Mouse (Mus musculus): ENCODE measurements around the gene Nck2. TPM values are rescaled to one million over a fixed set of nuclear protein-coding genes. Genes with fewer than 3 reads are reported as not detected.

Nck2 gene
- total RNA-seq, 1 experiment from 2014 or later = 16.6 TPM

GRCm38 (mm10) chr1:43465957-43466624, 21.7 kb downstream of the Nck2 start:
- ATAC-seq (replicated peaks; ENCODE audit: low read depth, poor library complexity, severe bottlenecking) = peak; percentile 13; the same call in 1 of the 2 replicates

GRCm38 (mm10) chr1:43467656-43468055, 23.3 kb downstream of the Nck2 start:
- peak; percentile 17 for ATAC-seq (replicated peaks; ENCODE audit: low read depth, poor library complexity, severe bottlenecking)

- ATAC-seq (replicated peaks; ENCODE audit: low read depth, poor library complexity, severe bottlenecking) = peak; percentile 9
Measured at GRCm38 (mm10) chr1:43468207-43468606, 23.8 kb downstream of the Nck2 start.

GRCm38 (mm10) chr1:43468978-43469377, 24.6 kb downstream of the Nck2 start:
- ATAC-seq (replicated peaks; ENCODE audit: low read depth, poor library complexity, severe bottlenecking) = no peak

GRCm38 (mm10) chr1:43470421-43471179, 26.2 kb downstream of the Nck2 start:
- ATAC-seq (replicated peaks; ENCODE audit: low read depth, poor library complexity, severe bottlenecking) = no peak

GRCm38 (mm10) chr1:43471180-43472045, 27.0 kb downstream of the Nck2 start:
- no peak for ATAC-seq (replicated peaks; ENCODE audit: low read depth, poor library complexity, severe bottlenecking)

GRCm38 (mm10) chr1:43472046-43472649, 27.8 kb downstream of the Nck2 start:
- no peak for ATAC-seq (replicated peaks; ENCODE audit: low read depth, poor library complexity, severe bottlenecking)

- ATAC-seq (replicated peaks; ENCODE audit: low read depth, poor library complexity, severe bottlenecking) = peak; percentile 61
Measured at GRCm38 (mm10) chr1:43473734-43474534, 29.6 kb downstream of the Nck2 start.

GRCm38 (mm10) chr1:43474535-43475409, 30.4 kb downstream of the Nck2 start:
- ATAC-seq (replicated peaks; ENCODE audit: low read depth, poor library complexity, severe bottlenecking) = peak; percentile 42; the same call in 1 of the 2 replicates

GRCm38 (mm10) chr1:43477954-43478353, 33.6 kb downstream of the Nck2 start:
- no peak for ATAC-seq (replicated peaks; ENCODE audit: low read depth, poor library complexity, severe bottlenecking)

GRCm38 (mm10) chr1:43485204-43485603, 40.8 kb downstream of the Nck2 start:
- no peak for ATAC-seq (replicated peaks; ENCODE audit: low read depth, poor library complexity, severe bottlenecking)

- ATAC-seq (replicated peaks; ENCODE audit: low read depth, poor library complexity, severe bottlenecking) = no peak
Measured at GRCm38 (mm10) chr1:43486500-43486899, 42.1 kb downstream of the Nck2 start.

GRCm38 (mm10) chr1:43486956-43487722, 42.8 kb downstream of the Nck2 start:
- no peak for ATAC-seq (replicated peaks; ENCODE audit: low read depth, poor library complexity, severe bottlenecking)

- no peak for ATAC-seq (replicated peaks; ENCODE audit: low read depth, poor library complexity, severe bottlenecking)
Measured at GRCm38 (mm10) chr1:43489311-43489710, 44.9 kb downstream of the Nck2 start.

- 0 out of 2 replicates have a peak, but pooled peaks have one; percentile 5 for ATAC-seq (replicated peaks; ENCODE audit: low read depth, poor library complexity, severe bottlenecking)
Measured at GRCm38 (mm10) chr1:43491506-43492269, 47.3 kb downstream of the Nck2 start.

- ATAC-seq (replicated peaks; ENCODE audit: low read depth, poor library complexity, severe bottlenecking) = no peak
Measured at GRCm38 (mm10) chr1:43492803-43493437, 48.5 kb downstream of the Nck2 start.

Data from common myeloid progenitor, adult 5-6 weeks (primary cell).